Mouse (Mus musculus): ENCODE data around the gene Pan3.

Pan3 gene

GRCm38 (mm10) chr5:147429535-147430305 is at the start of gene Pan3:
Pan3 (plus strand) TSS chr5:147430161.
- in situ Hi-C loops (cut with MboI, MseI), result no loop called here

- in situ Hi-C loops (cut with MboI, MseI), result no loop called here
These were observed 48.6 kb upstream of the Pan3 start for GRCm38 (mm10) chr5:147381396-147381795.

- in situ Hi-C loops (cut with MboI, MseI), result no loop called here
These were observed 43.1 kb upstream of the Pan3 start for GRCm38 (mm10) chr5:147386865-147387264.

GRCm38 (mm10) chr5:147388376-147389008 is 41.5 kb upstream of the Pan3 start:
- in situ Hi-C loops (cut with MboI, MseI), result no loop called here

GRCm38 (mm10) chr5:147389052-147389451 is 40.9 kb upstream of the Pan3 start:
- in situ Hi-C loops (cut with MboI, MseI), result no loop called here

GRCm38 (mm10) chr5:147390772-147391171 is 39.2 kb upstream of the Pan3 start:
- in situ Hi-C loops (cut with MboI, MseI), result no loop called here

- in situ Hi-C loops (cut with MboI, MseI), result no loop called here
These were observed 37.2 kb upstream of the Pan3 start for GRCm38 (mm10) chr5:147392667-147393213.

- in situ Hi-C loops (cut with MboI, MseI), result no loop called here
These were observed 34.9 kb upstream of the Pan3 start for GRCm38 (mm10) chr5:147395050-147395449.

- in situ Hi-C loops (cut with MboI, MseI), result loop anchor here (25.0 kb wide), 1 partner anchor 1163 kb away; the partner anchor contains the start of gene Cdk8
These were observed 30.0 kb upstream of the Pan3 start, which contains the start of gene Flt3 for GRCm38 (mm10) chr5:147399843-147400504. Flt3 (minus strand) TSS chr5:147400489.

- in situ Hi-C loops (cut with MboI, MseI), result loop anchor here (25.0 kb wide), 1 partner anchor 1163 kb away; the partner anchor contains the start of gene Cdk8
These were observed 29.4 kb upstream of the Pan3 start for GRCm38 (mm10) chr5:147400505-147400979.

- in situ Hi-C loops (cut with MboI, MseI), result loop anchor here (25.0 kb wide), 1 partner anchor 1164 kb away; the partner anchor contains the start of gene Cdk8
These were observed 28.9 kb upstream of the Pan3 start for GRCm38 (mm10) chr5:147401024-147401423.

GRCm38 (mm10) chr5:147402505-147402904 is 27.5 kb upstream of the Pan3 start:
- in situ Hi-C loops (cut with MboI, MseI), result loop anchor here (25.0 kb wide), 1 partner anchor 1165 kb away; the partner anchor contains the start of gene Cdk8

- in situ Hi-C loops (cut with MboI, MseI), result loop anchor here (25.0 kb wide), 1 partner anchor 1169 kb away; the partner anchor contains the start of gene Cdk8
These were observed 23.8 kb upstream of the Pan3 start for GRCm38 (mm10) chr5:147406135-147406534.

- in situ Hi-C loops (cut with MboI, MseI), result loop anchor here (25.0 kb wide), 1 partner anchor 1171 kb away; the partner anchor contains the start of gene Cdk8
These were observed 21.2 kb upstream of the Pan3 start for GRCm38 (mm10) chr5:147408731-147409130.

- in situ Hi-C loops (cut with MboI, MseI), result loop anchor here (25.0 kb wide), 1 partner anchor 1173 kb away; the partner anchor contains the start of gene Cdk8
These were observed 19.4 kb upstream of the Pan3 start for GRCm38 (mm10) chr5:147410585-147410984.

- in situ Hi-C loops (cut with MboI, MseI), result loop anchor here (25.0 kb wide), 1 partner anchor 1181 kb away; the partner anchor contains the start of gene Cdk8
These were observed 12.0 kb upstream of the Pan3 start for GRCm38 (mm10) chr5:147417986-147418385.

GRCm38 (mm10) chr5:147418394-147419121 is 11.4 kb upstream of the Pan3 start:
- in situ Hi-C loops (cut with MboI, MseI), result loop anchor here (25.0 kb wide), 1 partner anchor 1181 kb away; the partner anchor contains the start of gene Cdk8

GRCm38 (mm10) chr5:147423612-147424011 is 6.3 kb upstream of the Pan3 start:
- in situ Hi-C loops (cut with MboI, MseI), result loop anchor here (25.0 kb wide), 1 partner anchor 1186 kb away; the partner anchor contains the start of gene Cdk8

- in situ Hi-C loops (cut with MboI, MseI), result no loop called here
These were observed 3.7 kb upstream of the Pan3 start for GRCm38 (mm10) chr5:147426048-147426805.

Measured in regulatory T cell (primary cell).